Mouse (Mus musculus): ENCODE measurements around the gene Akirin2.

- no peak for TF ChIP-seq MAFK (IDR thresholded peaks at IDR 0.05; ENCODE audit: insufficient read depth, low read depth, low read length)
- TF ChIP-seq ZNF384 (IDR thresholded peaks at IDR 0.05; ENCODE audit: low read depth, low read length): no peak
- TF ChIP-seq HCFC1 (IDR thresholded peaks at IDR 0.05; ENCODE audit: borderline replicate concordance, insufficient read depth, low read length): no peak
- no peak for TF ChIP-seq ZC3H11A (IDR thresholded peaks at IDR 0.05; ENCODE audit: borderline replicate concordance, low read depth, low read length)
- TF ChIP-seq CHD2 (IDR thresholded peaks at IDR 0.05; ENCODE audit: low read depth, low read length): no peak
Observed at GRCm38 (mm10) chr4:34554596-34554995, 3.9 kb downstream of the Akirin2 start.
